Mouse (Mus musculus) forebrain, embryonic 12.5 days (tissue): ENCODE data around the gene Tox2. TPM values are rescaled to one million over a fixed set of nuclear protein-coding genes. Genes with fewer than 3 reads are reported as not detected.
A peak's percentile ranks its signal among the peaks of the same experiment; 100 is the strongest.

Source experiments
- ATAC-seq: fragments of 200-750 bp; cut with Nextera tagmentation; 2 replicates; pipeline ENCODE4 v1.8.0; 2017; ENCODE audit warnings: moderate TSS enrichment; ENCODE audit not compliant: low FRiP score
- H3K27ac ChIP-seq: fragments of 300-500 bp; sonication (generic); 2 replicates; pipeline ENCODE4 v1.5.1; 2016; ENCODE audit warnings: mild to moderate bottlenecking
- H3K27me3 ChIP-seq: fragments of 300-500 bp; sonication (generic); 2 replicates; pipeline ENCODE4 v1.6.1; 2016; ENCODE audit warnings: mild to moderate bottlenecking
- H3K36me3 ChIP-seq: fragments of 300-500 bp; sonication (generic); replicated peaks from 2 replicates; pipeline ENCODE4 v1.6.1; 2016; ENCODE audit warnings: mild to moderate bottlenecking
- H3K4me1 ChIP-seq: fragments of 300-500 bp; sonication (generic); 2 replicates; pipeline ENCODE4 v1.6.1; 2016
- H3K4me2 ChIP-seq: fragments of 300-500 bp; sonication (generic); 2 replicates; pipeline ENCODE4 v1.6.1; 2016; ENCODE audit warnings: mild to moderate bottlenecking, moderate library complexity
- H3K4me3 ChIP-seq: fragments of 300-500 bp; sonication (generic); replicated peaks from 2 replicates; pipeline ENCODE4 v1.5.1; 2016; ENCODE audit warnings: mild to moderate bottlenecking
- H3K9ac ChIP-seq: fragments of 300-500 bp; sonication (generic); 2 replicates; pipeline ENCODE4 v1.6.1; 2016; ENCODE audit warnings: mild to moderate bottlenecking
- H3K9me3 ChIP-seq: fragments of 300-500 bp; sonication (generic); 2 replicates; pipeline ENCODE4 v1.6.1; 2016
- WGBS: fragments of 180-500 bp; shearing (Covaris S2); methylation state at CpG from one replicate; pipeline ENCODE4 v1.1.7; 2016; 5-methylcytosine and 5-hydroxymethylcytosine counted together
- polyA plus RNA-seq: library from polyadenylated mRNA; unstranded; fragments of >200 nt; fragmentation: Nextera tagmentation; extraction: Ambion mirVana; gene quantifications from 2 replicates; pipeline ENCODE4 v1.2.1, GENCODE M21; 2016

Tox2 gene
- polyA plus RNA-seq, 1 experiment from 2014 or later, result 27.2 TPM

- no peak overlapping the region for H3K9ac ChIP-seq
- H3K4me2 ChIP-seq, result no peak overlapping the region
- H3K36me3 ChIP-seq, result no peaks in the 10 kb centered on the region
- peaks cover 18% of the 10 kb centered on the region; the same call in 1 of the 2 replicates for H3K27me3 ChIP-seq
- H3K27ac ChIP-seq, result no peak overlapping the region
- no peaks in the 10 kb centered on the region for H3K9me3 ChIP-seq
- WGBS, result 78% methylated on average over 5 of the region's 5 CpGs
- peaks cover 66% of the 10 kb centered on the region for H3K4me1 ChIP-seq
- no peak for ATAC-seq
- H3K4me3 ChIP-seq, result no peak overlapping the region
Measured at GRCm38 (mm10) chr2:163301641-163302040, 98.7 kb downstream of the Tox2 start.

DNA sequence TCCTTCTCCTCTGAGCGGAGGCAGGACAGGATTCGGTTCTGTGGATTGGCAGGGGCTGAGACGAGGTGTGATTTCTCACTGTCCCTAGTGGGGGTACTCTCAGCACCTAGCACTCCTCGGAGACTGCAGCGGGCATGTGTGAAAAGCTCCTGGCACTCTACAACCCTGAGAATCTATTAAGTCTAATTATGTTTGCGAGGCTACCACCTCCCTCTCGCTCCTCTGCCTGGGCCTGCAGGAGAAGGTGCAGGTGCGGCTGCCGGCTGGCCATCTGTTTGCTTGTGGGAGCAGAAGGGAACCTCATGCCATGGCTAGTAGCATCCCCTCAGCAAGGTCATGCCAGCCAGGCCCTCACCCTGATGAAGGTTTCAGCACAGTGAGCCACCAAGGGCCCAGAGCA is 100.1 kb downstream of the Tox2 start:
- peaks cover 52% of the 10 kb centered on the region for H3K4me1 ChIP-seq
- 49% methylated on average over 9 of the region's 9 CpGs for WGBS
- ATAC-seq, result peak; percentile 57; the same call in 1 of the 2 replicates
- peaks cover 18% of the 10 kb centered on the region; the same call in 1 of the 2 replicates for H3K27me3 ChIP-seq
- H3K9me3 ChIP-seq, result no peaks in the 10 kb centered on the region
- H3K4me3 ChIP-seq, result no peak overlapping the region
- H3K36me3 ChIP-seq, result no peaks in the 10 kb centered on the region
- no peak overlapping the region for H3K9ac ChIP-seq
- no peak overlapping the region for H3K27ac ChIP-seq
- H3K4me2 ChIP-seq, result no peak overlapping the region

DNA sequence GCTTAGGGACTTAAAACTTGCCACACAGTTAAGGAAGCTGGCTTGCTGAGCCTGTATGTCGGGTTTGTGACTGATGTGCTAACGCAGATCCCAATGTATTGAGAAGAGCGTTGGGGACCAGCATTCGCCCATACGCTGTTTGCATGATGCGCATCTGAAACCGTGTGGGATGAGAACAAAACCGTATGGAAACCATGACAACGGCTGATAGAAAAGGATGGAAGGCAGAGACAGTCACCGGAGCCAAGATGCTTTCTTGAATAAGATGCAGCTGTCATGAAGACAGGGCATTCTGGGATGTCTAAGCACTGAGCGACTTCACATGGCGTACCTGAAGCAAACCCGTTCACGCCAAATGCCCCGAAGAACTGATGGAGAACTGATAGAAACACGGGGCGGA is 106.5 kb downstream of the Tox2 start:
- Histone ChIP-seq H3K27ac (no peak overlapping the region), H3K27me3 (no peaks in the 10 kb centered on the region), H3K9ac (no peak overlapping the region), H3K4me3 (no peak overlapping the region), H3K36me3 (no peaks in the 10 kb centered on the region), H3K9me3 (no peaks in the 10 kb centered on the region), H3K4me2 (no peak overlapping the region), H3K4me1 (no peaks in the 10 kb centered on the region)
- ATAC-seq, result no peak
- WGBS, result 87% methylated on average over 17 of the region's 17 CpGs

GRCm38 (mm10) chr2:163310163-163310688 is 107.3 kb downstream of the Tox2 start:
- no peak for ATAC-seq

GRCm38 (mm10) chr2:163317281-163317680 is 114.4 kb downstream of the Tox2 start:
- Histone ChIP-seq H3K9me3 (no peaks in the 10 kb centered on the region), H3K4me3 (no peak overlapping the region), H3K27ac (no peak overlapping the region), H3K4me2 (no peak overlapping the region), H3K27me3 (no peaks in the 10 kb centered on the region), H3K9ac (no peak overlapping the region), H3K36me3 (peaks cover 14% of the 10 kb centered on the region), H3K4me1 (no peaks in the 10 kb centered on the region)
- ATAC-seq, result no peak
- 79% methylated on average over 4 of the region's 4 CpGs for WGBS

More at GRCm38 (mm10) chr2:163310163-163310688, 107.3 kb downstream of the Tox2 start:
- Histone ChIP-seq H3K4me3 (no peak overlapping the region), H3K4me1 (no peaks in the 10 kb centered on the region), H3K4me2 (no peak overlapping the region), H3K27ac (no peak overlapping the region), H3K36me3 (no peaks in the 10 kb centered on the region), H3K9me3 (no peaks in the 10 kb centered on the region), H3K27me3 (no peaks in the 10 kb centered on the region), H3K9ac (no peak overlapping the region)
- 83% methylated on average over 11 of the region's 11 CpGs for WGBS

- Histone ChIP-seq H3K36me3 (peaks cover 17% of the 10 kb centered on the region), H3K9ac (no peak overlapping the region)
Measured at GRCm38 (mm10) chr2:163318777-163319176, 115.9 kb downstream of the Tox2 start.

GRCm38 (mm10) chr2:163323163-163323562 is 120.2 kb downstream of the Tox2 start:
- no peak overlapping the region for H3K4me2 ChIP-seq
- ATAC-seq, result no peak
- WGBS, result 47% methylated on average over 1 of the region's 1 CpGs

More at GRCm38 (mm10) chr2:163318777-163319176, 115.9 kb downstream of the Tox2 start:
- no peaks in the 10 kb centered on the region for H3K27me3 ChIP-seq
- H3K4me2 ChIP-seq, result no peak overlapping the region
- no peaks in the 10 kb centered on the region for H3K9me3 ChIP-seq
- no peak overlapping the region for H3K4me3 ChIP-seq
- 88% methylated on average over 3 of the region's 3 CpGs for WGBS
- ATAC-seq, result no peak
- H3K27ac ChIP-seq, result no peak overlapping the region
- no peaks in the 10 kb centered on the region for H3K4me1 ChIP-seq

GRCm38 (mm10) chr2:163330742-163331141 is 127.8 kb downstream of the Tox2 start:
- no peak overlapping the region for H3K27ac ChIP-seq
- no peak overlapping the region for H3K4me2 ChIP-seq
- WGBS, result 33% methylated on average over 7 of the region's 7 CpGs
- H3K9ac ChIP-seq, result no peak overlapping the region
- H3K4me3 ChIP-seq, result no peak overlapping the region
- H3K27me3 ChIP-seq, result peaks cover 5% of the 10 kb centered on the region; the same call in 1 of the 2 replicates
- peaks cover 4% of the 10 kb centered on the region; the same call in 1 of the 2 replicates for H3K4me1 ChIP-seq
- H3K36me3 ChIP-seq, result no peaks in the 10 kb centered on the region
- ATAC-seq, result no peak
- no peaks in the 10 kb centered on the region for H3K9me3 ChIP-seq

More at GRCm38 (mm10) chr2:163323163-163323562, 120.2 kb downstream of the Tox2 start:
- H3K9ac ChIP-seq, result no peak overlapping the region
- no peaks in the 10 kb centered on the region for H3K4me1 ChIP-seq
- H3K27me3 ChIP-seq, result no peaks in the 10 kb centered on the region
- peaks cover 21% of the 10 kb centered on the region for H3K36me3 ChIP-seq
- no peak overlapping the region for H3K4me3 ChIP-seq
- no peak overlapping the region for H3K27ac ChIP-seq
- no peaks in the 10 kb centered on the region for H3K9me3 ChIP-seq

GRCm38 (mm10) chr2:163331423-163331822 is 128.5 kb downstream of the Tox2 start:
- WGBS, result 87% methylated on average over 6 of the region's 6 CpGs
- no peak overlapping the region for H3K9ac ChIP-seq

GRCm38 (mm10) chr2:163332368-163333055 is 129.6 kb downstream of the Tox2 start:
- no peak for ATAC-seq
- 79% methylated on average over 13 of the region's 13 CpGs for WGBS

More at GRCm38 (mm10) chr2:163331423-163331822, 128.5 kb downstream of the Tox2 start:
- H3K27me3 ChIP-seq, result peaks cover 12% of the 10 kb centered on the region
- no peaks in the 10 kb centered on the region for H3K36me3 ChIP-seq
- no peak overlapping the region for H3K4me2 ChIP-seq
- H3K4me3 ChIP-seq, result no peak overlapping the region
- ATAC-seq, result no peak
- H3K4me1 ChIP-seq, result peaks cover 4% of the 10 kb centered on the region; the same call in 1 of the 2 replicates
- H3K9me3 ChIP-seq, result no peaks in the 10 kb centered on the region
- H3K27ac ChIP-seq, result no peak overlapping the region

DNA sequence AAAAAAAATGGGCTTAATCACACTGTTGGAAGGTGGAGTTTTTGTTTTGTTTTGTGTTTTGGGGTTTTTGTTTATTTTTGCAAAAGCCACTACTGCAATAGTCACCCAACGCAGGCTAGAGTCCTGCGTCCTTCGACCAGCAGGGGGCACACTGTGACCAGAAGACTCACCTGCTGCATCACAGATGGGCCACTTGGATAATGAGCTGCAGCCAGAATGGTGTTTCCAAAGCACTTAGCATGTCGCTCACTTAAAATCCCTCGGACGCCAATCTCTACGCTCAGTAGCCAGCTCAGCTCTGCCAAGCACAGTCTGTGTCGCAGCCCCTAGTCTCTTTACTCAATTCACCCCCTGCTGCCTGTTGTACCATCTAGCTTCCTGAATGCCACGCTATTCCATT is 137.3 kb downstream of the Tox2 start:
- Histone ChIP-seq H3K4me1 (peaks cover 7% of the 10 kb centered on the region), H3K9me3 (no peaks in the 10 kb centered on the region), H3K36me3 (no peaks in the 10 kb centered on the region), H3K27me3 (peaks cover 66% of the 10 kb centered on the region), H3K4me2 (no peak overlapping the region), H3K27ac (no peak overlapping the region), H3K9ac (no peak overlapping the region), H3K4me3 (no peak overlapping the region)
- WGBS, result 23% methylated on average over 9 of the region's 9 CpGs
- ATAC-seq, result peak; percentile 27; the same call in 1 of the 2 replicates

More at GRCm38 (mm10) chr2:163332368-163333055, 129.6 kb downstream of the Tox2 start:
- Histone ChIP-seq H3K4me3 (no peak overlapping the region), H3K9me3 (no peaks in the 10 kb centered on the region), H3K4me2 (no peak overlapping the region), H3K27me3 (peaks cover 23% of the 10 kb centered on the region), H3K36me3 (no peaks in the 10 kb centered on the region), H3K27ac (no peak overlapping the region), H3K9ac (no peak overlapping the region), H3K4me1 (peaks cover 4% of the 10 kb centered on the region; the same call in 1 of the 2 replicates)

- Histone ChIP-seq H3K4me2 (no peak overlapping the region), H3K27ac (no peak overlapping the region), H3K4me3 (no peak overlapping the region), H3K9ac (no peak overlapping the region), H3K27me3 (peaks cover 39% of the 10 kb centered on the region), H3K9me3 (no peaks in the 10 kb centered on the region), H3K4me1 (peaks cover 7% of the 10 kb centered on the region), H3K36me3 (no peaks in the 10 kb centered on the region)
- 90% methylated on average over 4 of the region's 4 CpGs for WGBS
- no peak for ATAC-seq
Measured at GRCm38 (mm10) chr2:163343671-163344070, 140.7 kb downstream of the Tox2 start.
